Mouse (Mus musculus): Measurements from ENCODE around the gene Mbd5. TPM values are rescaled to one million over a fixed set of nuclear protein-coding genes. Genes with fewer than 3 reads are reported as not detected.

Gene Mbd5
- polyA plus RNA-seq, 1 experiment from 2014 or later = 33.9 TPM

GRCm38 (mm10) chr2:49040481-49040880 lies 91.2 kb downstream of the Mbd5 start:
- Histone ChIP-seq H3K9ac (replicated peaks) (no peak overlapping the region), H3K27ac (replicated peaks) (no peak overlapping the region), H3K4me1 (no peaks in the 10 kb centered on the region), H3K4me3 (no peak overlapping the region), H3K9me3 (0 out of 2 replicates have a peak, but pooled peaks cover 11% of the 10 kb centered on the region), H3K4me2 (replicated peaks) (no peak overlapping the region), H3K27me3 (no peaks in the 10 kb centered on the region), H3K36me3 (no peaks in the 10 kb centered on the region; the same call in 1 of the 2 replicates)
- 75% methylated on average over 3 of the region's 3 CpGs for WGBS
- ATAC-seq (replicated peaks) = no peak

DNA sequence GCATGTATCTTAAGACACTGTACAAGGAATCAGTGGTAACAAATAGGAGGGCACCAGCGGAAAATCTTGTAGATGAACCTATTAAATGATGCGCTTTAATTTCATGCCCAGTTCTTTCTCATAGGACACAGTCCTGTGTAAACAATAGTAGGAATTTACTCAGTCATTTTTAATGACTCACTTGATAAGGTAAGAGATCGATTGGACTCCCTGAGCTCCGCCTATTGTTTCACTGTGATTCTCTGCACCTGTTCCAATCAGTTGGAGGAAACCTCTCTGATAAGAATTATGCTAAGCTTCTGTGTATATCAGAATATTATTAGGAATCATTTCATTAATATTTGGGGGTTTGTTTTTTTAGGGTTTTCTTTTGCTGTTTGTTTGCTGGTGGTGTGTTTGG lies 100.7 kb downstream of the Mbd5 start:
- WGBS = 97% methylated on average over 4 of the region's 4 CpGs
- no peaks in the 10 kb centered on the region for H3K4me1 ChIP-seq
- H3K36me3 ChIP-seq = no peaks in the 10 kb centered on the region
- no peak overlapping the region for H3K4me3 ChIP-seq
- H3K27ac ChIP-seq (replicated peaks) = no peak overlapping the region
- no peaks in the 10 kb centered on the region for H3K27me3 ChIP-seq
- no peak overlapping the region for H3K4me2 ChIP-seq (replicated peaks)
- no peak overlapping the region for H3K9ac ChIP-seq (replicated peaks)
- no peak for ATAC-seq (replicated peaks)
- H3K9me3 ChIP-seq = no peaks in the 10 kb centered on the region

GRCm38 (mm10) chr2:49067886-49068285 lies 118.6 kb downstream of the Mbd5 start:
- no peak overlapping the region for H3K9ac ChIP-seq (replicated peaks)
- H3K4me3 ChIP-seq = no peak overlapping the region
- no peaks in the 10 kb centered on the region for H3K27me3 ChIP-seq
- no peaks in the 10 kb centered on the region for H3K9me3 ChIP-seq
- H3K36me3 ChIP-seq = no peaks in the 10 kb centered on the region
- H3K4me1 ChIP-seq = no peaks in the 10 kb centered on the region
- ATAC-seq (replicated peaks) = no peak
- H3K27ac ChIP-seq (replicated peaks) = no peak overlapping the region
- H3K4me2 ChIP-seq (replicated peaks) = no peak overlapping the region

- Histone ChIP-seq H3K36me3 (no peaks in the 10 kb centered on the region), H3K4me1 (no peaks in the 10 kb centered on the region), H3K9ac (replicated peaks) (no peak overlapping the region), H3K9me3 (no peaks in the 10 kb centered on the region), H3K4me3 (no peak overlapping the region), H3K27ac (replicated peaks) (no peak overlapping the region), H3K4me2 (replicated peaks) (no peak overlapping the region), H3K27me3 (no peaks in the 10 kb centered on the region)
- 84% methylated on average over 4 of the region's 4 CpGs for WGBS
- ATAC-seq (replicated peaks) = no peak
Observed at GRCm38 (mm10) chr2:49084966-49085365, 135.7 kb downstream of the Mbd5 start.

GRCm38 (mm10) chr2:49090771-49091170 lies 141.5 kb downstream of the Mbd5 start:
- 94% methylated on average over 4 of the region's 4 CpGs for whole genome bisulfite sequencing
- H3K4me2 ChIP-seq (replicated peaks) = no peak overlapping the region
- H3K27ac ChIP-seq (replicated peaks) = no peak overlapping the region
- no peak overlapping the region for H3K4me3 ChIP-seq
- H3K36me3 ChIP-seq = no peaks in the 10 kb centered on the region
- no peaks in the 10 kb centered on the region for H3K9me3 ChIP-seq
- no peak overlapping the region for H3K9ac ChIP-seq (replicated peaks)
- H3K4me1 ChIP-seq = no peaks in the 10 kb centered on the region
- H3K27me3 ChIP-seq = no peaks in the 10 kb centered on the region
- no peak for ATAC-seq (replicated peaks)

GRCm38 (mm10) chr2:49096765-49097164 lies 147.5 kb downstream of the Mbd5 start:
- Histone ChIP-seq H3K27me3 (no peaks in the 10 kb centered on the region), H3K9ac (replicated peaks) (no peak overlapping the region), H3K4me2 (replicated peaks) (no peak overlapping the region), H3K4me3 (no peak overlapping the region), H3K4me1 (no peaks in the 10 kb centered on the region), H3K9me3 (no peaks in the 10 kb centered on the region), H3K27ac (replicated peaks) (no peak overlapping the region), H3K36me3 (no peaks in the 10 kb centered on the region)
- no peak for ATAC-seq (replicated peaks)

DNA sequence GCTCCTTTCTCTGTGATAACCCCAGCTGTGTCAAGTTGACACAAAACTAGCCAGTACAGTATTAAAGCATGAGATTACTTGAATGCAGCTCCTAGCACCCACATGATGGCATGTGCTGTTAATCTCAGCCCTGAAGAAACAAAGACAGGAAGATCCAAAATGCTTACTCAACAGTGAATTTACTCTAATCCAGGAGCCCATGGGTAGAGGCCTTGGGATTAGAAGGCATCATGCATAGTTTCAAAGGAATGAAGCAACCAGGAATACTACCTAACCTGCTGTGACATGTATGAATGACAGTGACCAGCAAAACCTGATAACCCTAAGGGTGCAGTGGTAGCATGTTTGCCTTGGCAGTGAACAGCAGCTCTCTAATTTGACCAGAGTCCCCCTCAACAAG lies 159.6 kb downstream of the Mbd5 start:
- Histone ChIP-seq H3K27me3 (no peaks in the 10 kb centered on the region), H3K4me2 (replicated peaks) (no peak overlapping the region), H3K9ac (replicated peaks) (no peak overlapping the region), H3K4me1 (no peaks in the 10 kb centered on the region), H3K9me3 (no peaks in the 10 kb centered on the region), H3K27ac (replicated peaks) (no peak overlapping the region), H3K36me3 (no peaks in the 10 kb centered on the region), H3K4me3 (no peak overlapping the region)
- no peak for ATAC-seq (replicated peaks)

DNA sequence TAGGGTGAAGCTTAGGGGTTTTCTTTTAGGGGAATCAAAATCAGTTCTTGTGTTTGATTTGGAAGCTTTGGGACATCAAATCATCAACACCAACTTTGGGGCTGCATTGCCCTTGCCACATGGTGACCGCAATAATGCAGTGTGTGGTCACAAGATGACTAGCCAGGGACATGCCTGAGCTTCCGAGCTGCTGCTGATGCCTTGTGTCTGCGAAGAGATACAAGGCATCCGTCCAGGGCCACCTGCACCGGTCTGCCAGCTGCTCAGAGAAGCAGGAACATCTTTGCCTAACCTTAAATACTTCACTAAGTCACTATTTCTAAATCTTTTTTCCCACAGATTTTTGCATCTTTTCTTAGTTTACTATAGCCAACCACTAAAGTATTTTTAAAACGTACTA lies 170.6 kb downstream of the Mbd5 start:
- H3K27ac ChIP-seq (replicated peaks) = no peak overlapping the region
- WGBS = 94% methylated on average over 6 of the region's 6 CpGs
- no peaks in the 10 kb centered on the region for H3K4me1 ChIP-seq
- no peaks in the 10 kb centered on the region for H3K27me3 ChIP-seq
- H3K4me3 ChIP-seq = no peak overlapping the region
- H3K9ac ChIP-seq (replicated peaks) = no peak overlapping the region
- H3K4me2 ChIP-seq (replicated peaks) = no peak overlapping the region
- H3K36me3 ChIP-seq = no peaks in the 10 kb centered on the region
- no peaks in the 10 kb centered on the region for H3K9me3 ChIP-seq
- ATAC-seq (replicated peaks) = no peak

DNA sequence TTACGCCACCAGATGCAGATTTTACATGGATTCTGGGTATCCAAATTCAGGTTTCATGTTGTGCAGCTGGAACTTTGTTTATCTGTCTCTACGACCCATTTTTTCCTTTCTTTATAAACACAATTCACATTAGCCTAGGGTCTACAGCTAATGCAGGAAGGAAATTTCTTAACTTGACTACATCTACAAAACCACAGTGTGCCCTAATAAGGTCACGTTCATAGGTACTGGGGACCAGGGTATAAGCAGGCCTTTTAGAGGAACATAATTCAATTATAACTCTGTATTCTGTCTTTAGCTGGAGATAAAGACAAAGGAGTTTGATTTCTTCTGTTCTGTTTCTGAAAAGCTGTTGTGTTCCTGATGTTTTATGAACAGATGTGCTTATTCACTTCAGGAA lies 172.3 kb downstream of the Mbd5 start:
- H3K9ac ChIP-seq (replicated peaks) = no peak overlapping the region
- no peaks in the 10 kb centered on the region for H3K36me3 ChIP-seq
- no peaks in the 10 kb centered on the region for H3K4me1 ChIP-seq
- no peak for ATAC-seq (replicated peaks)
- no peak overlapping the region for H3K27ac ChIP-seq (replicated peaks)
- no peaks in the 10 kb centered on the region for H3K27me3 ChIP-seq
- H3K9me3 ChIP-seq = no peaks in the 10 kb centered on the region
- H3K4me2 ChIP-seq (replicated peaks) = no peak overlapping the region
- 84% methylated on average over 3 of the region's 3 CpGs for WGBS
- H3K4me3 ChIP-seq = no peak overlapping the region

DNA sequence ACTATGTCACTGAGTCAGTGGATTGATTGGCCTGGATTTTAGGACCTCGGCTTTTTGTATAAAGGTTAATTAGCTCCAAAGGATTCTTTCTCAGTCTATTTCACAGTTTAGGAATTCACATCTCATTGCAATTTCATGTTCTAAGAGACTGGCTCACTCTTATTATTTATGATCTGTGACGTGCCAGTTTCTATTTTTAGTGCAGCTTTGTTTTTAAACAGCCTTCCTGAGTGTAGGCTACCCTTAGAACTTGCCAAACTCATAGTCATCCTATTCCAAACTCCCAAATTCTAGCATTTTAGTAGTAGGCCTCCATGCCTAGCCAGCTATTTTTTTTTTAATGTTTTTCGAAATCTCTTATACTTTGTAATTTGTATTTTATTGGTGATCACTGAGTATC lies 192.9 kb downstream of the Mbd5 start:
- no peak overlapping the region for H3K4me2 ChIP-seq (replicated peaks)
- H3K27me3 ChIP-seq = no peaks in the 10 kb centered on the region
- no peaks in the 10 kb centered on the region for H3K36me3 ChIP-seq
- no peak for ATAC-seq (replicated peaks)
- WGBS = 72% methylated on average over 3 of the region's 3 CpGs
- H3K9ac ChIP-seq (replicated peaks) = no peak overlapping the region
- no peaks in the 10 kb centered on the region for H3K4me1 ChIP-seq
- H3K9me3 ChIP-seq = no peaks in the 10 kb centered on the region
- no peak overlapping the region for H3K27ac ChIP-seq (replicated peaks)
- no peak overlapping the region for H3K4me3 ChIP-seq

- Histone ChIP-seq H3K27me3 (no peaks in the 10 kb centered on the region), H3K9me3 (no peaks in the 10 kb centered on the region), H3K36me3 (peaks cover 4% of the 10 kb centered on the region; the same call in 1 of the 2 replicates), H3K4me2 (replicated peaks) (no peak overlapping the region), H3K4me1 (no peaks in the 10 kb centered on the region), H3K9ac (replicated peaks) (no peak overlapping the region), H3K4me3 (no peak overlapping the region), H3K27ac (replicated peaks) (no peak overlapping the region)
- ATAC-seq (replicated peaks) = no peak
- whole genome bisulfite sequencing = 77% methylated on average over 1 of the region's 1 CpGs
Observed at GRCm38 (mm10) chr2:49153649-49154048, 204.3 kb downstream of the Mbd5 start.

DNA sequence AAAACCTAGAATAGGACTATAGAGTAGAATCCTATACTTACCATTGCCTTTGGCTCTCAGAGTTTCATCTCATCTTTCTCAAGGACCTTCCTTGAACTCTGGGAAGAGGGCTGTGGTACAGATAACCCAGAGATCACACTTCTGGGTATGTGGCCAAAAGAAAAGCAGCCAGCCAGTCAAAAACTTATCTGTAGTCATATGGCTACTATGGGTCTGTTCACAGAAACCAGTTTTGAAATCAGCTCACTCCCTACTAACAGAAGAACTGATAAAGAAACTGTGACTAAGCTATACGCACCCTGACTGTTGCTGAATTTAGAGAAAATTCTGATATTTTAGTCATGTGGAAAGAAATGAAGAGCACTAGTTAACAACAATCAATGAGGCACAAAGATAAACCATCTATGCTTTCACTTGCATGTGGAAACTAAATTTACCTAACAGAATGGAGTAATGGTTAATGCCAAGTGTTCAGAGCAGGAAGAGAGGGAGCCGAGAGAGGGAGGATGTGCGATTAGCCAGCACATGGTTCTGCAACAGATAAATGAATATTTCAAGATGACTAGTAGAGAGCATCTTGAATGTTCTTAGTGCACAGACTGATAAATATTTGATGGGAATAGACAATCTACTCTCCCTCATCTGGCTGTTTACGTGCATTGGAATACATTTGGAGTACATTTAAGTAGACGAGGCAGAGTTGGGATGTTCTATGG lies 211.1 kb downstream of the Mbd5 start:
- 87% methylated on average over 5 of the region's 5 CpGs for WGBS
- no peak for ATAC-seq (replicated peaks)
- Histone ChIP-seq H3K9me3 (0 out of 2 replicates have a peak, but pooled peaks cover 4% of the 10 kb centered on the region), H3K9ac (replicated peaks) (no peak overlapping the region), H3K4me1 (no peaks in the 10 kb centered on the region), H3K4me3 (no peak overlapping the region), H3K27ac (replicated peaks) (no peak overlapping the region), H3K27me3 (no peaks in the 10 kb centered on the region), H3K4me2 (replicated peaks) (no peak overlapping the region), H3K36me3 (peaks cover 9% of the 10 kb centered on the region; the same call in 1 of the 2 replicates)

GRCm38 (mm10) chr2:49169766-49170165 lies 220.5 kb downstream of the Mbd5 start:
- Histone ChIP-seq H3K36me3 (no peaks in the 10 kb centered on the region), H3K4me1 (no peaks in the 10 kb centered on the region), H3K27ac (replicated peaks) (no peak overlapping the region), H3K9me3 (no peaks in the 10 kb centered on the region), H3K9ac (replicated peaks) (no peak overlapping the region), H3K27me3 (no peaks in the 10 kb centered on the region), H3K4me2 (replicated peaks) (no peak overlapping the region), H3K4me3 (no peak overlapping the region)
- no peak for ATAC-seq (replicated peaks)
- WGBS = 91% methylated on average over 3 of the region's 3 CpGs

Measured in forebrain, embryonic 15.5 days (tissue).